Mouse (Mus musculus): ENCODE results near the gene Col6a5. TPM values are rescaled to one million over a fixed set of nuclear protein-coding genes. Genes with fewer than 3 reads are reported as not detected.

Col6a5 gene
- total and polyA plus RNA-seq, 3 experiments = under 0.01 TPM; not detected in 2

DNA sequence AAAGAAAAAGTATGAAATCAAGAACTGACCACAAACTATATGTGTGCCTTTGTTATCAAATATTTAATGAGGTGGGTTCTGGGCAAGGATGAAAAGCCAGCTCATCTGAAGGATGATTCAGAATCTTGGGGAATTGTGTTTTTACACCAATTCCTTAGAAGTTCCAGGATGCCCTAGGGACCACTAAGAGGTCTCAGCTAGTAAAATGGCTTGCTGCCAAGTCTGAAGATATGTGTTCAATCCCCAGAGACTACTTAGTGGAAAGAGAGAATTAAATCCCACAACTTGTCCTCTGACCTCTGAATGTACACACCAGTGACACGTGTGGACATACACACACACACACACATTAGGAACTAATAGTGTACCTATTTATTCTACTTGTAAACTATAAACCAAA is 1.3 kb downstream of the Col6a5 start:
- Histone ChIP-seq H3K4me1 (ENCODE audit: control insufficient read depth in 1 of 2, insufficient read depth in 2 of 2) (no peaks in the 10 kb centered on the region), H3K9me3 (replicated peaks; ENCODE audit: low read length) (no peaks in the 10 kb centered on the region), H3K9ac (ENCODE audit: insufficient read depth, low read depth) (no peak overlapping the region), H3K36me3 (replicated peaks in 1 of 2; ENCODE audit: control insufficient read depth in 1 of 2, insufficient read depth in 1 of 2, low read length in 1 of 2) (no peaks in the 10 kb centered on the region), H3K27me3 (replicated peaks) (peaks cover 56% of the 10 kb centered on the region), H3K4me3 (replicated peaks in 1 of 3; ENCODE audit: low read depth in 2 of 3, low read length in 2 of 3, poor library complexity in 1 of 3) (no peak overlapping the region), H3K79me2 (replicated peaks; ENCODE audit: control insufficient read depth, extremely low read depth, insufficient read depth, poor library complexity, severe bottlenecking) (no peaks in the 10 kb centered on the region), H3K27ac (ENCODE audit: insufficient read depth, low read depth) (no peak overlapping the region), H3K4me2 (ENCODE audit: insufficient read depth, low read depth, poor library complexity, severe bottlenecking) (no peak overlapping the region)
- DNase-seq (ENCODE audit: extremely low read depth) = no peak
- in situ Hi-C loops (cut with MboI; ENCODE audit: low pct_ligation_motif_present, low pct_unique_long_range_greater_than_20kb, low sequenced_read_pairs) = no loop called here
- TF ChIP-seq MEF2A (IDR thresholded peaks at IDR 0.05; ENCODE audit: borderline replicate concordance, low read depth, low read length) = no peak
- no peak for TF ChIP-seq PAX5 (IDR thresholded peaks at IDR 0.05; ENCODE audit: low read length)
- no peak for TF ChIP-seq IRF4 (IDR thresholded peaks at IDR 0.05; ENCODE audit: low read depth, low read length)
- no peak for TF ChIP-seq BHLHE40 (IDR thresholded peaks at IDR 0.05; ENCODE audit: low read depth, low read length)
- TF ChIP-seq E2F4 (IDR thresholded peaks at IDR 0.05; ENCODE audit: insufficient replicate concordance, low read depth, low read length) = no peak
- TF ChIP-seq MYC (IDR thresholded peaks at IDR 0.05; ENCODE audit: low read depth, low read length) = no peak
- no peak for TF ChIP-seq CHD1 (IDR thresholded peaks at IDR 0.05; ENCODE audit: low read depth, low read length)
- TF ChIP-seq ELF1 (IDR thresholded peaks at IDR 0.05; ENCODE audit: low read depth, low read length) = no peak
- no peak for TF ChIP-seq EP300 (IDR thresholded peaks at IDR 0.05; ENCODE audit: low read length)
- TF ChIP-seq CTCF (conservative IDR thresholded peaks at IDR 0.05 in 1 of 2, IDR thresholded peaks at IDR 0.05 in 1 of 2; ENCODE audit: low read depth in 2 of 2, low read length in 2 of 2) = no peak
- no peak for TF ChIP-seq USF1 (IDR thresholded peaks at IDR 0.05; ENCODE audit: low read depth, low read length)
- no peak for TF ChIP-seq KAT2A (IDR thresholded peaks at IDR 0.05; ENCODE audit: insufficient replicate concordance, low read length)
- TF ChIP-seq MAFK (IDR thresholded peaks at IDR 0.05; ENCODE audit: insufficient replicate concordance, low read length) = no peak
- no peak for TF ChIP-seq POLR2AphosphoS2 (IDR thresholded peaks at IDR 0.05; ENCODE audit: low read depth, low read length)
- TF ChIP-seq RAD21 (IDR thresholded peaks at IDR 0.05; ENCODE audit: low read depth, low read length) = no peak
- dilution Hi-C loops (cut with MboI; ENCODE audit: extremely low pct_ligation_motif_present, extremely low pct_unique_long_range_greater_than_20kb, low sequenced_read_pairs) = no loop called here

DNA sequence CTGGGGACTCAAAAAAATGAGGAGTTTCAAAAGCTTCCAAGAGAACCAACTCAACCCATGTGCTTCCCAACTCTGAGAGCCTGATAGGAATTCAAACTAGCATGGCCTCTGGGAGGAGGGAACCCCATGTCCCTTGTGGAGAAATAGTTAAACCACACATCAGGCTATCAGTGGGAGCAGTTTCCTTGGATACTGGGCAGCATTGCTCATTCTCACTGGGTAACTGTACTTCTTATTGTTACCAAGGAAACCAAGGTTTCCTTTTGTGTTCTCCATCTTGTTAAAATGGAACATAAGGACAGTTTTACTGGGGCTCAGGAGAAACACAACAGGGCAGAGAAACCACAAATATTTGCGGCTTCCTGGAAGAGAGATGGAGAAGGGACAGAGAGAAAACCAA is 10.7 kb downstream of the Col6a5 start:
- dilution Hi-C loops (cut with MboI; ENCODE audit: extremely low pct_ligation_motif_present, extremely low pct_unique_long_range_greater_than_20kb, low sequenced_read_pairs) = no loop called here
- Histone ChIP-seq H3K4me3 (replicated peaks in 1 of 3; ENCODE audit: low read depth in 2 of 3, low read length in 2 of 3, poor library complexity in 1 of 3) (no peak overlapping the region), H3K4me1 (ENCODE audit: control insufficient read depth in 1 of 2, insufficient read depth in 2 of 2) (no peaks in the 10 kb centered on the region), H3K27me3 (replicated peaks) (peaks cover 64% of the 10 kb centered on the region), H3K9me3 (replicated peaks; ENCODE audit: low read length) (no peaks in the 10 kb centered on the region), H3K36me3 (replicated peaks in 1 of 2; ENCODE audit: control insufficient read depth in 1 of 2, insufficient read depth in 1 of 2, low read length in 1 of 2) (no peaks in the 10 kb centered on the region), H3K79me2 (replicated peaks; ENCODE audit: control insufficient read depth, extremely low read depth, insufficient read depth, poor library complexity, severe bottlenecking) (no peaks in the 10 kb centered on the region), H3K27ac (ENCODE audit: insufficient read depth, low read depth) (no peak overlapping the region), H3K9ac (ENCODE audit: insufficient read depth, low read depth) (no peak overlapping the region), H3K4me2 (ENCODE audit: insufficient read depth, low read depth, poor library complexity, severe bottlenecking) (no peak overlapping the region)
- DNase-seq (ENCODE audit: extremely low read depth) = no peak
- in situ Hi-C loops (cut with MboI; ENCODE audit: low pct_ligation_motif_present, low pct_unique_long_range_greater_than_20kb, low sequenced_read_pairs) = no loop called here
- TF ChIP-seq USF1 (IDR thresholded peaks at IDR 0.05; ENCODE audit: low read depth, low read length) (no peak), CTCF (conservative IDR thresholded peaks at IDR 0.05 in 1 of 2, IDR thresholded peaks at IDR 0.05 in 1 of 2; ENCODE audit: low read depth in 2 of 2, low read length in 2 of 2) (no peak), NELFE (IDR thresholded peaks at IDR 0.05; ENCODE audit: low read depth, low read length) (no peak), CHD2 (IDR thresholded peaks at IDR 0.05; ENCODE audit: low read length) (no peak), KAT2A (IDR thresholded peaks at IDR 0.05; ENCODE audit: insufficient replicate concordance, low read length) (no peak), CHD1 (IDR thresholded peaks at IDR 0.05; ENCODE audit: low read depth, low read length) (no peak), TCF12 (IDR thresholded peaks at IDR 0.05; ENCODE audit: low read depth, low read length) (no peak), JUN (IDR thresholded peaks at IDR 0.05; ENCODE audit: insufficient read depth, low read depth, low read length) (no peak), SIN3A (IDR thresholded peaks at IDR 0.05; ENCODE audit: low read length) (no peak), BHLHE40 (IDR thresholded peaks at IDR 0.05; ENCODE audit: low read depth, low read length) (no peak), ELF1 (IDR thresholded peaks at IDR 0.05; ENCODE audit: low read depth, low read length) (no peak), HCFC1 (IDR thresholded peaks at IDR 0.05; ENCODE audit: low read depth, low read length) (no peak), GABPA (IDR thresholded peaks at IDR 0.05; ENCODE audit: insufficient replicate concordance, low read depth, low read length) (no peak), PAX5 (IDR thresholded peaks at IDR 0.05; ENCODE audit: low read length) (no peak), TBP (conservative IDR thresholded peaks at IDR 0.05; ENCODE audit: low read depth, low read length) (no peak), E2F4 (IDR thresholded peaks at IDR 0.05; ENCODE audit: insufficient replicate concordance, low read depth, low read length) (no peak), RAD21 (IDR thresholded peaks at IDR 0.05; ENCODE audit: low read depth, low read length) (no peak), ZC3H11A (IDR thresholded peaks at IDR 0.05; ENCODE audit: low read depth, low read length) (no peak), POLR2A (IDR thresholded peaks at IDR 0.05; ENCODE audit: low read depth, low read length) (no peak)

Measured in CH12.LX (cell line).